Mouse (Mus musculus) urinary bladder, adult 18-20 months (tissue): ENCODE results near the gene Mt2.

Experiments used
- DNase-seq, 2 experiments: peaks; one replicate each; pipeline ENCODE4 v3.0.0; 2022; ENCODE audit warnings: low spot score in 2 of 2, mixed read lengths in 2 of 2

The Mt2 gene

GRCm38 (mm10) chr8:94172809-94173732 is 607 bp downstream of the Mt2 start:
- peak in 1 of 2 experiments; percentile 45 for DNase-seq

- no peak for DNase-seq
These were observed 1.5 kb downstream of the Mt2 start for GRCm38 (mm10) chr8:94173848-94174403.

- no peak for DNase-seq
These were observed 2.3 kb downstream of the Mt2 start for GRCm38 (mm10) chr8:94174619-94175213.

- DNase-seq, result no peak
These were observed 5.4 kb downstream of the Mt2 start for GRCm38 (mm10) chr8:94177716-94178390.

GRCm38 (mm10) chr8:94178857-94179712 is 6.6 kb downstream of the Mt2 start, which contains the start of gene Mt1:
Gene Mt1 (plus strand): TSS chr8:94179082.
- peak; percentile 79 to 94 for DNase-seq

- no peak for DNase-seq
These were observed 7.5 kb downstream of the Mt2 start for GRCm38 (mm10) chr8:94179713-94180560.

- DNase-seq, result no peak
These were observed 8.1 kb downstream of the Mt2 start for GRCm38 (mm10) chr8:94180561-94180908.

GRCm38 (mm10) chr8:94182055-94182929 is 9.8 kb downstream of the Mt2 start:
- DNase-seq, result no peak

- DNase-seq, result peak; percentile 50 to 76
These were observed 10.7 kb downstream of the Mt2 start for GRCm38 (mm10) chr8:94183117-94183516.

GRCm38 (mm10) chr8:94184357-94184843 is 11.9 kb downstream of the Mt2 start:
- DNase-seq, result no peak

GRCm38 (mm10) chr8:94185791-94186190 is 13.3 kb downstream of the Mt2 start:
- no peak for DNase-seq

- peak; percentile 81 to 82 for DNase-seq
These were observed 14.1 kb downstream of the Mt2 start for GRCm38 (mm10) chr8:94186542-94186941.

GRCm38 (mm10) chr8:94187290-94188002 is 15.0 kb downstream of the Mt2 start:
- no peak for DNase-seq

GRCm38 (mm10) chr8:94189275-94190031 is 17.0 kb downstream of the Mt2 start:
- no peak for DNase-seq

- peak in 1 of 2 experiments; percentile 56 for DNase-seq
These were observed 18.7 kb downstream of the Mt2 start for GRCm38 (mm10) chr8:94191101-94191691.

GRCm38 (mm10) chr8:94192926-94193325 is 20.5 kb downstream of the Mt2 start:
- DNase-seq, result no peak

GRCm38 (mm10) chr8:94194591-94195223 is 22.2 kb downstream of the Mt2 start:
- peak in 1 of 2 experiments; percentile 59 for DNase-seq
